Mouse (Mus musculus): ENCODE measurements at regions not wholly inside any gene's neighbourhood (a gene's known extent, or its start where the extent isn't known, plus 50 kb on each side); places are given as distances from the start of the nearest gene placed in this dataset.

GRCm38 (mm10) chr9:61186541-61187420, 185.4 kb upstream of the Tle3 start:
- Histone ChIP-seq H3K27me3 (ENCODE audit: control insufficient read depth, insufficient read depth, low read length) (peaks cover 6% of the 10 kb centered on the region; the same call in 1 of the 2 replicates), H3K4me2 (no peak overlapping the region), H3K9me3 (replicated peaks; ENCODE audit: control insufficient read depth, low read length) (peaks cover 4% of the 10 kb centered on the region; the same call in 1 of the 2 replicates), H3K27ac (ENCODE audit: low read depth, low read length) (no peak overlapping the region), H3K36me3 (ENCODE audit: control insufficient read depth, insufficient read depth, low read length) (no peaks in the 10 kb centered on the region), H3K4me3 (ENCODE audit: low read depth, low read length) (no peak overlapping the region), H3K4me1 (ENCODE audit: control insufficient read depth, insufficient read depth, low read length) (no peaks in the 10 kb centered on the region), H3K9ac (ENCODE audit: low read depth, low read length) (no peak overlapping the region)
- 44% methylated on average over 8 of the region's 8 CpGs for WGBS (ENCODE audit: insufficient replicate concordance)
- no peak for ATAC-seq (replicated peaks; ENCODE audit: insufficient number of reproducible peaks, low FRiP score, low TSS enrichment)

GRCm38 (mm10) chr9:61187713-61188399, 184.3 kb upstream of the Tle3 start:
- H3K27ac ChIP-seq (ENCODE audit: low read depth, low read length) = no peak overlapping the region
- 70% methylated on average over 3 of the region's 3 CpGs for WGBS (ENCODE audit: insufficient replicate concordance)

GRCm38 (mm10) chr9:61189295-61189694, 182.9 kb upstream of the Tle3 start:
- H3K9me3 ChIP-seq (replicated peaks; ENCODE audit: control insufficient read depth, low read length) = peaks cover 4% of the 10 kb centered on the region; the same call in 1 of the 2 replicates
- H3K27me3 ChIP-seq (ENCODE audit: control insufficient read depth, insufficient read depth, low read length) = peaks cover 4% of the 10 kb centered on the region; the same call in 1 of the 2 replicates
- no peak overlapping the region for H3K4me2 ChIP-seq
- no peak overlapping the region for H3K9ac ChIP-seq (ENCODE audit: low read depth, low read length)
- H3K36me3 ChIP-seq (ENCODE audit: control insufficient read depth, insufficient read depth, low read length) = no peaks in the 10 kb centered on the region
- no peak overlapping the region for H3K4me3 ChIP-seq (ENCODE audit: low read depth, low read length)
- ATAC-seq (replicated peaks; ENCODE audit: insufficient number of reproducible peaks, low FRiP score, low TSS enrichment) = no peak
- 76% methylated on average over 8 of the region's 8 CpGs for WGBS (ENCODE audit: insufficient replicate concordance)
- no peak overlapping the region for H3K27ac ChIP-seq (ENCODE audit: low read depth, low read length)
- H3K4me1 ChIP-seq (ENCODE audit: control insufficient read depth, insufficient read depth, low read length) = no peaks in the 10 kb centered on the region

More at GRCm38 (mm10) chr9:61187713-61188399, 184.3 kb upstream of the Tle3 start:
- Histone ChIP-seq H3K9ac (ENCODE audit: low read depth, low read length) (no peak overlapping the region), H3K9me3 (replicated peaks; ENCODE audit: control insufficient read depth, low read length) (peaks cover 4% of the 10 kb centered on the region; the same call in 1 of the 2 replicates), H3K4me3 (ENCODE audit: low read depth, low read length) (no peak overlapping the region), H3K36me3 (ENCODE audit: control insufficient read depth, insufficient read depth, low read length) (no peaks in the 10 kb centered on the region), H3K27me3 (ENCODE audit: control insufficient read depth, insufficient read depth, low read length) (peaks cover 6% of the 10 kb centered on the region; the same call in 1 of the 2 replicates), H3K4me2 (no peak overlapping the region), H3K4me1 (ENCODE audit: control insufficient read depth, insufficient read depth, low read length) (no peaks in the 10 kb centered on the region)
- ATAC-seq (replicated peaks; ENCODE audit: insufficient number of reproducible peaks, low FRiP score, low TSS enrichment) = no peak

- Histone ChIP-seq H3K9me3 (replicated peaks; ENCODE audit: control insufficient read depth, low read length) (no peaks in the 10 kb centered on the region), H3K4me2 (no peak overlapping the region), H3K27me3 (ENCODE audit: control insufficient read depth, insufficient read depth, low read length) (peaks cover 22% of the 10 kb centered on the region), H3K36me3 (ENCODE audit: control insufficient read depth, insufficient read depth, low read length) (no peaks in the 10 kb centered on the region), H3K4me1 (ENCODE audit: control insufficient read depth, insufficient read depth, low read length) (no peaks in the 10 kb centered on the region; the same call in 1 of the 2 replicates), H3K4me3 (ENCODE audit: low read depth, low read length) (no peak overlapping the region), H3K9ac (ENCODE audit: low read depth, low read length) (no peak overlapping the region), H3K27ac (ENCODE audit: low read depth, low read length) (no peak overlapping the region)
- WGBS (ENCODE audit: insufficient replicate concordance) = 59% methylated on average over 4 of the region's 4 CpGs
- ATAC-seq (replicated peaks; ENCODE audit: insufficient number of reproducible peaks, low FRiP score, low TSS enrichment) = no peak
These were observed 173.0 kb upstream of the Tle3 start for GRCm38 (mm10) chr9:61199077-61199753.

- H3K27ac ChIP-seq (ENCODE audit: low read depth, low read length) = no peak overlapping the region
- 31% methylated on average over 8 of the region's 8 CpGs for WGBS (ENCODE audit: insufficient replicate concordance)
These were observed 172.3 kb upstream of the Tle3 start for GRCm38 (mm10) chr9:61199891-61200290.

GRCm38 (mm10) chr9:61200295-61200955, 171.7 kb upstream of the Tle3 start:
- Histone ChIP-seq H3K27ac (ENCODE audit: low read depth, low read length) (no peak overlapping the region), H3K4me1 (ENCODE audit: control insufficient read depth, insufficient read depth, low read length) (no peaks in the 10 kb centered on the region; the same call in 1 of the 2 replicates)

More at GRCm38 (mm10) chr9:61199891-61200290, 172.3 kb upstream of the Tle3 start:
- no peaks in the 10 kb centered on the region; the same call in 1 of the 2 replicates for H3K4me1 ChIP-seq (ENCODE audit: control insufficient read depth, insufficient read depth, low read length)
- peaks cover 26% of the 10 kb centered on the region for H3K27me3 ChIP-seq (ENCODE audit: control insufficient read depth, insufficient read depth, low read length)
- no peaks in the 10 kb centered on the region for H3K9me3 ChIP-seq (replicated peaks; ENCODE audit: control insufficient read depth, low read length)
- no peaks in the 10 kb centered on the region for H3K36me3 ChIP-seq (ENCODE audit: control insufficient read depth, insufficient read depth, low read length)
- ATAC-seq (replicated peaks; ENCODE audit: insufficient number of reproducible peaks, low FRiP score, low TSS enrichment) = no peak
- H3K4me3 ChIP-seq (ENCODE audit: low read depth, low read length) = no peak overlapping the region
- no peak overlapping the region for H3K4me2 ChIP-seq
- H3K9ac ChIP-seq (ENCODE audit: low read depth, low read length) = no peak overlapping the region

GRCm38 (mm10) chr9:61205049-61205448, 167.1 kb upstream of the Tle3 start:
- H3K4me2 ChIP-seq = no peak overlapping the region
- 77% methylated on average over 8 of the region's 8 CpGs for whole genome bisulfite sequencing (ENCODE audit: insufficient replicate concordance)
- no peak for ATAC-seq (replicated peaks; ENCODE audit: insufficient number of reproducible peaks, low FRiP score, low TSS enrichment)

More at GRCm38 (mm10) chr9:61200295-61200955, 171.7 kb upstream of the Tle3 start:
- H3K27me3 ChIP-seq (ENCODE audit: control insufficient read depth, insufficient read depth, low read length) = peaks cover 30% of the 10 kb centered on the region
- 13% methylated on average over 5 of the region's 5 CpGs for WGBS (ENCODE audit: insufficient replicate concordance)
- ATAC-seq (replicated peaks; ENCODE audit: insufficient number of reproducible peaks, low FRiP score, low TSS enrichment) = no peak
- no peak overlapping the region for H3K4me2 ChIP-seq
- H3K9me3 ChIP-seq (replicated peaks; ENCODE audit: control insufficient read depth, low read length) = no peaks in the 10 kb centered on the region
- H3K4me3 ChIP-seq (ENCODE audit: low read depth, low read length) = no peak overlapping the region
- H3K9ac ChIP-seq (ENCODE audit: low read depth, low read length) = no peak overlapping the region
- no peaks in the 10 kb centered on the region for H3K36me3 ChIP-seq (ENCODE audit: control insufficient read depth, insufficient read depth, low read length)

More at GRCm38 (mm10) chr9:61205049-61205448, 167.1 kb upstream of the Tle3 start:
- Histone ChIP-seq H3K4me1 (ENCODE audit: control insufficient read depth, insufficient read depth, low read length) (peaks cover 3% of the 10 kb centered on the region), H3K4me3 (ENCODE audit: low read depth, low read length) (no peak overlapping the region), H3K36me3 (ENCODE audit: control insufficient read depth, insufficient read depth, low read length) (no peaks in the 10 kb centered on the region), H3K27me3 (ENCODE audit: control insufficient read depth, insufficient read depth, low read length) (peaks cover 42% of the 10 kb centered on the region), H3K27ac (ENCODE audit: low read depth, low read length) (no peak overlapping the region), H3K9ac (ENCODE audit: low read depth, low read length) (no peak overlapping the region), H3K9me3 (replicated peaks; ENCODE audit: control insufficient read depth, low read length) (no peaks in the 10 kb centered on the region; the same call in 1 of the 2 replicates)

All from heart, embryonic 11.5 days (tissue).